Mouse (Mus musculus): ENCODE measurements at regions not wholly inside any gene's neighbourhood (a gene's known extent, or its start where the extent isn't known, plus 50 kb on each side); places are given as distances from the start of the nearest gene placed in this dataset.

GRCm38 (mm10) chr14:95082877-95083276 lies 798.2 kb upstream of the 4921530L21Rik start:
- peak; percentile 1 for DNase-seq (ENCODE audit: low read depth, low spot score)

DNA sequence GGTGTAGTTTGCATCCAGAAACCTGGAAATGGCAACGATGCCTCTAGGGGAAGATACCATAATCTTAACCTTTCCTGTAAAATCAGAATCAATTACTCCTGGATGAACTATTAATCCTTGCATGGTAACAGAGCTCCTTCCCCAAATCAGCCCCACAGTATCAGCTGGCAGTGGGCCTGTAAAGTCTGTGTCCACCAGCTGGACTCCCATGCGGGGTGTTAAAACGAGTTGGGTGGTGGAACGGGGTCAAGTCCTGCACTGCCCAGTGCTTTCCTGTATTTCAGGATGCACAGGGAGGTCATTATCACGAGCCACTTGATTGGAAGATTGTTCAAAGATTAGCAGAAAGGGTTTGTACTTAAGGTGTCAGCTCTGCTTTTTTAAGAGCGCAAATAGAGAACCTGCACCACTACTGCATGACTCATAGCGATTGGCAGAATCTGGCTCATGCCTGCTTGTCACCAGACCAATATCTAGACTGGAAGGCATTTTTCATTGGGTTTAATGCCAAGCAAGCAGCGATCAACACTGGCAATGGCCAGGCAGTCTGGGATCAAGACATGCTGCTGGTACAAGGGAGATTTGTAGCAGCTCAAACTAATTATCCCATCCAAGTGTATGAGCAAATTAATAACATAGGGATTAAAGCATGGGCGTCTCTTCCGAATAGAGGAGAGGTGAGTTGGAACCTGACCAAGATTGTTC lies 789.2 kb upstream of the 4921530L21Rik start:
- peak; percentile 2 for DNase-seq (ENCODE audit: low read depth, low spot score)

- no peak for DNase-seq (ENCODE audit: low read depth, low spot score)
Observed at GRCm38 (mm10) chr14:95113863-95114262, 767.2 kb upstream of the 4921530L21Rik start.
